Mouse (Mus musculus) limb, embryonic 13.5 days (tissue): ENCODE measurements around the gene Otop1. TPM values are rescaled to one million over a fixed set of nuclear protein-coding genes. Genes with fewer than 3 reads are reported as not detected.

Experiments
- ATAC-seq: fragments of 200-750 bp; cut with Nextera tagmentation; 2 replicates; pipeline ENCODE4 v1.8.0; 2017; ENCODE audit warnings: low read depth, moderate number of reproducible peaks, moderate TSS enrichment; ENCODE audit not compliant: low FRiP score
- H3K27ac ChIP-seq: fragments of 300-500 bp; sonication (generic); 2 replicates; pipeline ENCODE4 v1.5.1; 2015; ENCODE audit warnings: inconsistent platforms, mild to moderate bottlenecking, moderate library complexity
- H3K27me3 ChIP-seq: fragments of 300-500 bp; sonication (generic); 2 replicates; pipeline ENCODE4 v1.6.1; 2015; ENCODE audit warnings: mild to moderate bottlenecking, inconsistent platforms
- H3K36me3 ChIP-seq: fragments of 300-500 bp; sonication (generic); 2 replicates; pipeline ENCODE4 v1.6.1; 2015; ENCODE audit warnings: inconsistent platforms, mild to moderate bottlenecking, moderate library complexity
- H3K4me1 ChIP-seq: fragments of 300-500 bp; sonication (generic); 2 replicates; pipeline ENCODE4 v1.6.1; 2015; ENCODE audit warnings: inconsistent platforms
- H3K4me2 ChIP-seq: fragments of 300-500 bp; sonication (generic); replicated peaks from 2 replicates; pipeline ENCODE4 v1.6.1; 2015; ENCODE audit warnings: inconsistent platforms, mild to moderate bottlenecking, moderate library complexity
- H3K4me3 ChIP-seq: fragments of 300-500 bp; sonication (generic); 2 replicates; pipeline ENCODE4 v1.5.1; 2015; ENCODE audit warnings: moderate library complexity, mild to moderate bottlenecking, inconsistent platforms
- H3K9ac ChIP-seq: fragments of 300-500 bp; sonication (generic); 2 replicates; pipeline ENCODE4 v1.6.1; 2015; ENCODE audit warnings: mild to moderate bottlenecking, inconsistent platforms
- H3K9me3 ChIP-seq: fragments of 300-500 bp; sonication (generic); 2 replicates; pipeline ENCODE4 v1.6.1; 2016; ENCODE audit warnings: inconsistent platforms
- WGBS: fragments of 180-500 bp; shearing (Covaris S2); methylation state at CpG from one replicate; pipeline ENCODE4 v1.1.7; 2015; 5-methylcytosine and 5-hydroxymethylcytosine counted together
- polyA plus RNA-seq: library from polyadenylated mRNA; unstranded; fragments of >200 nt; fragmentation: Nextera tagmentation; extraction: Ambion mirVana; gene quantifications from 2 replicates; pipeline ENCODE4 v1.2.1, GENCODE M21; 2015

Otop1 gene
- polyA plus RNA-seq: 0.06 and 0.14 TPM in 2 replicates

DNA sequence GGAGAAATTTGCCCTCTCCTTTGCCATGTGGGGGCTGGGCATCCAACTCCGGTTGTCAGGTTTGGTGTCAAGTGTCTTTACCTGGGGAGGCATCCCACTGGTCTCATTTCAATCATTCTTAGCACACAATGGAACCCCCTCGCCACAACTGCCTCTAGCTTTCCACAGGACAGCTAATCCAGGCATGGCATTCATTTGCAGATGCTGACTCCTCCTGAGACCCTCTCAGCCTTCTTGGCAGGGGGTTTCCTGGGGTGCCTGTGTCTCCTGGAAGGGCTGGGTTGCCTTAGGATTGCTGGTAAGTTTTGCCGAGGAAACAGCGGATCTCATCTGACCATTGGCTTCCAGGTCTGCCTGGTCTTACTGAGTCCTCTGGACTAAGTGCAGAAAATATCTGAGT, at the start of gene Otop1:
Otop1 (plus strand) TSS at position 202 of the 400 bp plus-strand sequence.
- peaks cover 10% of the 10 kb centered on the region for H3K36me3 ChIP-seq
- H3K4me2 ChIP-seq: peak within 1 kb of the TSS; percentile 68
- no peaks in the 10 kb centered on the region for H3K9me3 ChIP-seq
- H3K4me1 ChIP-seq: peaks cover 17% of the 10 kb centered on the region
- peak within 1 kb of the TSS; percentile 42 for H3K4me3 ChIP-seq
- H3K27me3 ChIP-seq: peaks cover 70% of the 10 kb centered on the region
- ATAC-seq: no peak
- 6% methylated on average over 4 of the region's 4 CpGs for WGBS
- peak within 1 kb of the TSS; percentile 39; the same call in 1 of the 2 replicates for H3K9ac ChIP-seq
- H3K27ac ChIP-seq: no peak within 1 kb of the TSS

DNA sequence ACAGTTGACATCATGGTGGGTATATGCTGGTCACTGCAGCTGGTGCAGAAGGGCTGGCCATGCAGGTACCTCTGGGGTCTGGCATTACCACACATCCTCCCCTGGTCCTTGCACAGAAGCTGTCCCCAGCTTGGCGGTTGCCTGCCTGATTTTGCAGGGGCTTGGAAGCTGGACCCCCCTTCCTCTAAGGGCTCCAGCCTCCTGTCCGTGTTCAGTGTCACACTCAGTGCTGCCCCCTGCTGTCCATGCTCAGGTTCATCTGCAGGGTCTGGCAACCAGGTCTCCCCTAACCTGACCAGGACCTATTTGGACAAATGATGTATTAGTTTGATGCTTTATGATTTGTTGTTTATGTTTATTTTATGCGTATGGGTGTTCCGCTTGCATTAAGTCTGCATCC, 40.4 kb upstream of the Otop1 start:
- no peaks in the 10 kb centered on the region for H3K4me1 ChIP-seq
- H3K4me2 ChIP-seq: no peak overlapping the region
- 0 out of 2 replicates have a peak, but pooled peaks cover 4% of the 10 kb centered on the region for H3K9me3 ChIP-seq
- WGBS: 67% methylated on average over 4 of the region's 4 CpGs
- no peaks in the 10 kb centered on the region for H3K27me3 ChIP-seq
- no peak overlapping the region for H3K9ac ChIP-seq
- H3K27ac ChIP-seq: no peak overlapping the region
- H3K36me3 ChIP-seq: peaks cover 59% of the 10 kb centered on the region
- ATAC-seq: no peak
- H3K4me3 ChIP-seq: no peak overlapping the region

DNA sequence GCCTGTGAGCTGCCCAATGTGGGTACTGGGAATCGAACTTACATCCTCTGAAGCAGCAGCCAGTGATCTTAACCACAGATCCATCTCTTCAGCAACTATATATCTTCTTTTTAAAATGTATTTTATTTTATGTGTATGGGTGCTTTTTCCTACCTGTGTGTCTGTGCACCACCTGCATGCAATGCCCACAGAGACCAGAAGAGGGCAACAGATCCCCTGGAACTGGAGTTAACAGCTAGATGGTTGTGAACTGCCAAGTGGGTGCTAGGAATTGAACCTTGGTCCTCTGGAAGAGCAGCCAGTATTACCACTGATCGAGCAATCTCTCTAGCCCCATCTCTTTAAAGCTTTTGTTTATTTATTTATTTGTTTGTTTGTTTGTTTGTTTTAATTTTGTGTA, 39.1 kb upstream of the Otop1 start:
- no peak for ATAC-seq
- no peaks in the 10 kb centered on the region for H3K27me3 ChIP-seq
- H3K36me3 ChIP-seq: peaks cover 47% of the 10 kb centered on the region
- no peak overlapping the region for H3K27ac ChIP-seq
- H3K4me3 ChIP-seq: no peak overlapping the region
- H3K4me1 ChIP-seq: no peaks in the 10 kb centered on the region
- H3K9ac ChIP-seq: no peak overlapping the region
- WGBS: 99% methylated on average over 2 of the region's 2 CpGs
- 0 out of 2 replicates have a peak, but pooled peaks cover 4% of the 10 kb centered on the region for H3K9me3 ChIP-seq
- H3K4me2 ChIP-seq: no peak overlapping the region

DNA sequence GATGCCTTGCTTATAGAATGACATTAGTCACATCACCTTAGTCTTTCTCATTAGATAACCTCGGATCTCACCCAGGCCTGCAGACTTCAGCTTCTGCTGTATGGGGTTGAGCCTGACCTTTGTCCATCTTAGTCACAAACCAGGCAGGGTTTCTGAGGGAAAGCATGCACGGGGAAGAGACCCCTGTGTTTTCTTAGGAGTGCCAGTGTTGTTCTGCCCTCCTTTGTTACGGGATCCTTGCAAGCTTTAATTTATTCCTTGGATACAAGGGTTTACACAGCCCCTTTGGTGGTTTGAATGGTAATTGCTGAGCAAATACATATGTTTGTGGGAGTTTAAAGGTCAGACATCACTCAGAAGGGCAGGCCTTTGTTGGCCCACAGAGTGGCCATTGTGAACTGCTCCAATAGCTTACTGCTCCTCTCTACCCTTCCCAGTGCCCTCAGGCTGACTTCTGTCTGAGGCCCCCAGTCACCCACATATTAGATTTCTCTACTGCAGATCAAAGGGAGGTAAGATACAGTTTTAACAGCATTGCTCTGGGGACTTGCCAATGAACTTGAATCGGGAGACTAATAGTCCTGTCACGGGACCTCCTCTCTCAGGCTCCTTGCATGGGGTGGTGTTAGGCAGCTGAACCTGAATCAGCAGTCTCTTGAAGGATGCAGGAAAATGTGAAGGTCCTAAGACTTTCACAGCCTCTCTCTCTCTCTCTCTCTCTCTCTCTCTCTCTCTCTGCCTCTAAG, 34.9 kb upstream of the Otop1 start:
- Histone ChIP-seq H3K27ac (no peak overlapping the region), H3K4me1 (no peaks in the 10 kb centered on the region), H3K4me3 (no peak overlapping the region), H3K4me2 (no peak overlapping the region), H3K27me3 (no peaks in the 10 kb centered on the region), H3K9me3 (0 out of 2 replicates have a peak, but pooled peaks cover 4% of the 10 kb centered on the region), H3K9ac (no peak overlapping the region), H3K36me3 (peaks cover 8% of the 10 kb centered on the region)
- WGBS: 55% methylated on average over 5 of the region's 5 CpGs
- ATAC-seq: no peak

DNA sequence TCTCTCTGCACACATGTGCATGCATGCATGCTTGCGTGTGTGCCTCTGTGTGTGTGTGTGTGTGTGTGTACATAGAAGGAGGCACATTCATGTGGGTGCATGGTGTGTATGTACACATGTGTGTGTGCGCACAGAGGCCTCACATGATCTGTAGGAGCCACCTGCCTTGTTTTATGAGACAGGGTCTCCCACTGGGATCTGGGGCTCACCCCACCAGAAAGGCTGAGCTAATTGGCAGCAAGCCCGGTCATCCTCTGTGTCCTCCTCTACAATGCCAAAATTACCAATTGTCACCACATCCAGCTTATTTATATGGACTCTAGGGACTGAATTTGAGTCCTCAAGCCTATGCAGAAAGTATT, 34.3 kb upstream of the Otop1 start:
- Histone ChIP-seq H3K4me2 (no peak overlapping the region), H3K9ac (no peak overlapping the region), H3K4me3 (no peak overlapping the region), H3K36me3 (peaks cover 3% of the 10 kb centered on the region), H3K27ac (no peak overlapping the region), H3K9me3 (0 out of 2 replicates have a peak, but pooled peaks cover 3% of the 10 kb centered on the region), H3K27me3 (no peaks in the 10 kb centered on the region), H3K4me1 (no peaks in the 10 kb centered on the region)
- WGBS: 89% methylated on average over 3 of the region's 3 CpGs
- ATAC-seq: no peak

DNA sequence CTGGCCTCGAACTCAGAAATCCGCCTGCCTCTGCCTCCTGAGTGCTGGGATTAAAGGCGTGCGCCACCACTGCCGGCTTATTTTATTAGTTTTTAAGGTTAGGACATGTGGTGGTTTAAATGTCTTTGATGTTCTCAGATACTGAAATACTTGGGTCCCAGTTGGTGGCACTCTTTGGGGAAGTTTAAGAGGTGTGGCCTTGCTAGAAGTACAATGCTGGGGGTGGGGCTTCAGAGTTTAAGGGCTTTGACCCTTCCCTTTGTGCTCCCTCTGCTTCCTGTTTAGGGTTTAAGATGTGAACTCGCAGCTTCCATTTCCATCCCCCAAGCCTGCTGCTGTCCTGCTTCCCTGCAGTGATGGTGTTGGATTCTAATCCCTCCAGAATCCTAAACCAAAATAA, 33.8 kb upstream of the Otop1 start:
- no peak overlapping the region for H3K4me2 ChIP-seq
- H3K9ac ChIP-seq: no peak overlapping the region
- no peaks in the 10 kb centered on the region for H3K27me3 ChIP-seq
- H3K9me3 ChIP-seq: no peaks in the 10 kb centered on the region
- no peaks in the 10 kb centered on the region; the same call in 1 of the 2 replicates for H3K36me3 ChIP-seq
- 76% methylated on average over 6 of the region's 6 CpGs for WGBS
- no peaks in the 10 kb centered on the region for H3K4me1 ChIP-seq
- ATAC-seq: no peak
- no peak overlapping the region for H3K4me3 ChIP-seq
- H3K27ac ChIP-seq: no peak overlapping the region

DNA sequence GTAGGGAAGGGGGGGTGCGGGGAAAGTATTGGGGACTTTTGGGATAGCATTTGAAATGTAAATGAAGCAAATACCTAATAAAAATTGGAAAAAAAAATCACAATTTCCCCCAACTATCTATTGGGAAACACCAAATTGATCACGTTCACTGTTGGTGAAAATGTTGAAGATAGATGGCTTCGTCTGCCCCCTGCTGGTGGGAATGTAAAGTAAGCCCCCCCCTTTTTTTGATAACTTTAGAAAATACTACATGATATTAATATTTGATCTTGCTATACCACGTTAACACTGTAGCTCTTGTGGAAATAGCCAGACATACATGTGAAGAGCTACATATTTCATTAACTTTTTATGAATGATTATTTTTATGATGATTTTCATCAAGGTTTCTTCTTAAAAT, 20.6 kb upstream of the Otop1 start:
- Histone ChIP-seq H3K27ac (no peak overlapping the region), H3K27me3 (no peaks in the 10 kb centered on the region), H3K9me3 (no peaks in the 10 kb centered on the region), H3K4me2 (no peak overlapping the region), H3K9ac (no peak overlapping the region), H3K4me3 (no peak overlapping the region), H3K36me3 (no peaks in the 10 kb centered on the region), H3K4me1 (no peaks in the 10 kb centered on the region)
- 41% methylated on average over 4 of the region's 4 CpGs for WGBS
- ATAC-seq: no peak

DNA sequence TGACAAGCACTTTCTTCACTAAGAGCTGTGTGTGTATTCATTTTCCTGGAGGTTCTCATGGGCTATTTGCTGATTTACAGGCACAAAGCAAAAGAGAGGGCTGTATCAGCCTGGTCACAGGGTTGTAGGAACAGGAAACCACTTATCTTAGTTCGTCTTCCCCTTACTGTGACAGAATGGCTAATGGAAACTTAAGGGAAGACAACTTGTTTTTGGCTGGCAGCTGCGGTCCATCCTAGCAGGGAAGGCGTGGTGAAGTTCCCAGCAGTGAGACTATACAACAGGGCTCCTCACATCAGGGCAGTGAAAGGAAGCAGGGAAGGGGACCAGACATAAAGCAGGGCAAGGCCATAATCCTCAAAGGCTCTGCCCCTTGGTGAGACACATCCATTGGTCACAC, 20.1 kb upstream of the Otop1 start:
- no peak overlapping the region for H3K9ac ChIP-seq

DNA sequence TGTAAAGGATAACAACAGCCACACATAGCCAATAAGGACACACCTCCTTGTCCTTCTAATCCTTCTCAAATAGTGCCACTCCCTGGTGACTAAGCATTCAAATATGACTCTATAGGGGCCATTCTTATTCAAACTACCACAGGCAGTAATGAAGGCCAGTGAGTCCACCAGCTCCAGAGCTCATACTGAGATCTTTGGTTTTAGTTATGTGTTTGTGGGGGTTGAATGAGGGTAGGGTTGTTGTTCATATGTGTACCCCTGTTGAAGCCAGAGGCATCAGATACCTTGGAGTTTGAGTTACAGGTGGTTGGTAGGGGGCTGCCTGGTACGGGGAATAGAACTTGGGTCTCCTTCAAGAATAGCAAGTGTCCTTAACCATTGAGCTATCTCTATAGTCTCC, 19.2 kb upstream of the Otop1 start:
- no peaks in the 10 kb centered on the region for H3K9me3 ChIP-seq
- no peak overlapping the region for H3K9ac ChIP-seq
- ATAC-seq: no peak
- H3K27me3 ChIP-seq: no peaks in the 10 kb centered on the region
- peaks cover 7% of the 10 kb centered on the region for H3K4me1 ChIP-seq
- H3K4me2 ChIP-seq: no peak overlapping the region
- no peak overlapping the region for H3K4me3 ChIP-seq
- no peaks in the 10 kb centered on the region for H3K36me3 ChIP-seq
- no peak overlapping the region for H3K27ac ChIP-seq
- WGBS: 82% methylated on average over 1 of the region's 1 CpGs

More for the DNA sequence above, 20.1 kb upstream of the Otop1 start:
- 88% methylated on average over 3 of the region's 3 CpGs for WGBS
- no peak for ATAC-seq
- H3K9me3 ChIP-seq: no peaks in the 10 kb centered on the region
- no peak overlapping the region for H3K27ac ChIP-seq
- no peak overlapping the region for H3K4me3 ChIP-seq
- no peaks in the 10 kb centered on the region for H3K4me1 ChIP-seq
- H3K36me3 ChIP-seq: no peaks in the 10 kb centered on the region
- H3K27me3 ChIP-seq: no peaks in the 10 kb centered on the region
- no peak overlapping the region for H3K4me2 ChIP-seq

DNA sequence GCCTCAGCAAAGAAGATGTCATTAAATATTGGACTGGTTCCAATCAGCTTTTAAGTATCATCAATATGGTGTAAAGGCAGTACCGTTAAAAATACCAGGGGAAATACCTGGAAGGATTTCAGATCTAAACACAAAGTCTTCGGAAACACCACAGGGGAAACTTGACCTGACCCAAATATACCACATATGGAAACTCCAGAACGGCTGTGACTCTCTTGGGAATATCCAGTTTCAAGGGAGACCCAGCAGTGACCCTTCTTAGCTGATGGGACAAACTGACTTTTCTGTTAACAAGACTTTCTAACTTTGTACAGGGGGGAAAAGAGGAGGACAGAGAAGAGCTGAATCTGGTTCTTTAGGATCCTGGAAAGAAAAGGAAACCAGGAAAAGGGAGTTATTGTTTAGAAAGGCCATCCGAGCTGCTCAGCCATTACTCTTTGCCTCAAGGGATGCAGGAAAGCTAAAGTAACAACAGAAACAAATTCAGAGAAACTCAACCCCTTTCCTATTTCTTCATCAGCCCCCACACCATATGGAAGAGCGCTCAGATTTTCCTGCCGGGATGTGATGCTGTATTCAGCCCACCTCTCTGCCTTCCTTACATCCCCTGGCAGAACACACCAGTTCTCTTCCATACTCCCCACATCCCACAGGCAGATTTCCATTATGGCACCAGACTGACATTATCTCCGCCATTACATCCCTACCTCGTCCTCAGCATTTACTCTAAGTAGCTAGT, 17.6 kb upstream of the Otop1 start:
- ATAC-seq: no peak; the same call in 1 of the 2 replicates
- no peak overlapping the region for H3K27ac ChIP-seq
- WGBS: 62% methylated on average over 8 of the region's 8 CpGs

DNA sequence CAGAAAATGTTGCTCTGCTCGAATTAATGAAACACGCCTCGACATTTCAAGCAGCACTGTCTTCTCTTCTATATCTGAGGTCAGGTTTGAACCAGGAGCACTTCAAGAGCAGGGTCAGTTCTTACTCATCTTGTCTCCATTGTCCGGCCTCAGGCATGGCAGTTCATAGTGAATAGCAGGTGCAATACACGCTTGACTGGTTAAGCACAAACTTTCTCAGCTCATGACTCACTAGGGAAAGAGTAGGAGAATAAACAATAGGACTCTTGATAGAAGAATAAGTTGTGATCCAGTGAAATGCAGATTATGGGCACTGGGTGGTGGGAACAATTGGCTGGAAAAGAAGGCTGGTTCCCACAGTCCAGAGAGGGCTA, 17.0 kb upstream of the Otop1 start:
- H3K27me3 ChIP-seq: no peaks in the 10 kb centered on the region

More for the DNA sequence above, 17.6 kb upstream of the Otop1 start:
- Histone ChIP-seq H3K27me3 (no peaks in the 10 kb centered on the region), H3K4me1 (peaks cover 7% of the 10 kb centered on the region), H3K9ac (no peak overlapping the region), H3K36me3 (peaks cover 11% of the 10 kb centered on the region), H3K4me2 (no peak overlapping the region), H3K4me3 (no peak overlapping the region), H3K9me3 (no peaks in the 10 kb centered on the region)

DNA sequence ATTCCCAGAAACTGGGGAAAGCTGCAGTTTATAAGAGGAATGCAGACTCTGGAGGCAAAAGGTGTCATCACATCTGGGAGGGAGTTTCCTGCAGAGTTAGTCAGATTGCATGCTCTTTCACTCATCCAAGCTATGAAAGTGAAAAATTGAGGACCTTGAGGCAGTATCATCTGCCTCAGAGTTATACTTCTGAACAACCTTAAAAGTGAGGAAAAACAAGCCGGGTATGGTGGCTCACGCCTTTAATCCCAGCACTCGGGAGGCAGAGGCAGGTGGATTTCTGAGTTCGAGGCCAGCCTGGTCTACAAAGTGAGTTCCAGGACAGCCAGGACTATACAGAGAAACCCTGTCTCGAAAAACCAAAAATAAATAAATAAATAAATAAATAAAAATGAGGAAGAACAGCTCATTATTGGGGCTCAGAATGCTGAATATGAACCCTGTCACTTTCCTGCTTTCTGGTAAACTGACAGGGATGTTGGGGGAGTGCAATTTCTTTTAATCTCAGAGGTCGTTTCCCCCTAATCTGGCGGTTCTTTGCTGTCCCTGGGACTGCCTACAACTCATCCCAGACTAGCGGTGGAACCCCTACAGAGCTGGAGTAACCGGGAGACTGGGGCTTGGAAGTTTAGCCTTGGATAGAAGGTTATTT, 16.2 kb upstream of the Otop1 start:
- H3K36me3 ChIP-seq: peaks cover 24% of the 10 kb centered on the region
- H3K27ac ChIP-seq: peak overlapping the region; percentile 91; the same call in 1 of the 2 replicates
- H3K4me3 ChIP-seq: peak overlapping the region; percentile 75
- H3K4me2 ChIP-seq: peak overlapping the region; percentile 76
- peak overlapping the region; percentile 83 for H3K9ac ChIP-seq
- 39% methylated on average over 9 of the region's 9 CpGs for WGBS
- no peaks in the 10 kb centered on the region for H3K27me3 ChIP-seq
- peaks cover 7% of the 10 kb centered on the region for H3K4me1 ChIP-seq
- peak; percentile 12; the same call in 1 of the 2 replicates for ATAC-seq
- no peaks in the 10 kb centered on the region for H3K9me3 ChIP-seq

More for the DNA sequence above, 17.0 kb upstream of the Otop1 start:
- H3K4me1 ChIP-seq: peaks cover 7% of the 10 kb centered on the region
- H3K4me2 ChIP-seq: no peak overlapping the region
- no peaks in the 10 kb centered on the region for H3K9me3 ChIP-seq
- ATAC-seq: no peak
- H3K27ac ChIP-seq: no peak overlapping the region
- H3K4me3 ChIP-seq: no peak overlapping the region
- WGBS: 87% methylated on average over 5 of the region's 5 CpGs
- H3K9ac ChIP-seq: no peak overlapping the region
- H3K36me3 ChIP-seq: peaks cover 16% of the 10 kb centered on the region
